Mouse (Mus musculus) C2C12 (cell line): ENCODE measurements at regions not wholly inside any gene's neighbourhood (a gene's known extent, or its start where the extent isn't known, plus 50 kb on each side); places are given as distances from the start of the nearest gene placed in this dataset.
A peak's percentile ranks its signal among the peaks of the same experiment; 100 is the strongest.

ENCODE experiments used
- H3K27me3 ChIP-seq: one replicate; pipeline ENCODE4 v1.6.1; 2011; ENCODE audit not compliant: control insufficient read depth, insufficient read depth, insufficient read length
- H3K36me3 ChIP-seq: one replicate; pipeline ENCODE4 v1.6.1; 2011; ENCODE audit not compliant: control insufficient read depth, insufficient read depth
- H3K4me3 ChIP-seq: one replicate; pipeline ENCODE4 v1.5.1; 2011; ENCODE audit warnings: mild to moderate bottlenecking, control low read depth; ENCODE audit not compliant: poor library complexity, insufficient read depth, severe bottlenecking
- H3K79me2 ChIP-seq: one replicate; pipeline ENCODE4 v1.6.1; 2011; ENCODE audit not compliant: control insufficient read depth, insufficient read depth
- H3K79me3 ChIP-seq: one replicate; pipeline ENCODE4 v1.6.1; 2011; ENCODE audit warnings: low read depth, control low read depth
- H3ac ChIP-seq: one replicate; pipeline ENCODE3; 2011; ENCODE audit warnings: low read depth; ENCODE audit not compliant: control insufficient read depth, insufficient read length
- CEBPB ChIP-seq: IDR thresholded peaks from one replicate; pipeline ENCODE4 v1.6.1; 2011; ENCODE audit warnings: low read depth, mild to moderate bottlenecking, control low read depth, moderate library complexity
- CTCF ChIP-seq: IDR thresholded peaks from one replicate; pipeline ENCODE4 v1.5.1; 2011; ENCODE audit not compliant: control insufficient read depth, insufficient read depth, insufficient read length
- FOSL1 ChIP-seq: IDR thresholded peaks from one replicate; pipeline ENCODE4 v1.8.0; 2011; ENCODE audit warnings: mild to moderate bottlenecking, low read length; ENCODE audit not compliant: poor library complexity, insufficient read depth, severe bottlenecking
- MAX ChIP-seq: IDR thresholded peaks from one replicate; pipeline ENCODE4 v1.6.1; 2011; ENCODE audit warnings: mild to moderate bottlenecking, control low read depth
- MYOD1 ChIP-seq: IDR thresholded peaks from one replicate; pipeline ENCODE4 v1.6.1; 2011; ENCODE audit warnings: low read depth; ENCODE audit not compliant: control insufficient read depth, insufficient read length
- MYOG ChIP-seq: IDR thresholded peaks from one replicate; pipeline ENCODE4 v1.6.1; 2011; ENCODE audit not compliant: control insufficient read depth, insufficient read length; ENCODE audit errors: extremely low read depth
- USF1 ChIP-seq: IDR thresholded peaks from one replicate; pipeline ENCODE4 v1.6.1; 2011; ENCODE audit warnings: low read depth, mild to moderate bottlenecking, control low read depth, moderate library complexity

DNA sequence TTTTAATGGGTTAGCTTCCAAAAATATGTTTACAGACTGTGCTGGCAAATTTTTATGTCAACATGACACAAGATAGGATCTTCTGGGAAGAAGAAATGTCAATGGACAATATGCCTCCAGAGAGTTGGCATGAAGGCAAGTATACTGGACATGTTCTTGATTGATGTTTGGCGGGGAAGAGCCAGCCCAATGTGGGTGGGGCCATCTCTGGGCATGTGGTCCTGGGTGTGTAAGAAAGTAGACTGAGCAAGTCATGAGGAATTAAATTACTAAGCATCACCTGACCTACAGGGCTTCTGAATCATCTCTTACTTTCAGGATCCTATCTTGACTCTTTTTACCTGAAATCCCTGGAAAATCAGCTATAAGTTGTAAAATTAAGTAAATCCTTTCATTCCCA is 525.0 kb upstream of the Grm7 start:
- Histone ChIP-seq H3K27me3 (no peaks in the 10 kb centered on the region), H3ac (no peak overlapping the region), H3K79me2 (no peaks in the 10 kb centered on the region), H3K36me3 (no peaks in the 10 kb centered on the region), H3K79me3 (no peaks in the 10 kb centered on the region), H3K4me3 (no peak overlapping the region)
- TF ChIP-seq MYOD1: no peak
- TF ChIP-seq MYOG: no peak
- TF ChIP-seq MAX: no peak
- TF ChIP-seq CTCF: no peak
- no peak for TF ChIP-seq FOSL1
- TF ChIP-seq CEBPB: no peak
- TF ChIP-seq USF1: no peak

DNA sequence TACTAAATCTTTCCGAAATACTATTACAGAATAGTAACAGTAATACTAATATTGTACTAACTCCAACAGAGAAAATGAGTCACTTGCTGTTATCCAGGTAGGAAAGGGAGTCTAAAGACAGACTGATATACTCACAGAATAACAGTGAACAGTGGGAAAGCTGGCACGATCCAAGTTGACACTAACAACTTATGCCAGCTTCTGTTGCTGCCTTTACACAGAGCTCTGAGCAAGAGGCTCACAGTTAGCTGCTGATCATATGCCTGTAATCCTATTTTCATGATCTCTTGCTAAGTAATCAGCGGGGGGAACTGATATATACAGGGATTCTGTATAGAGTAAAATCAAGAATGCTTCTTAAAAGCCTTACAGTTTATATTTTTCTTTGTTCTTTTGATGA is 513.1 kb upstream of the Grm7 start:
- Histone ChIP-seq H3K27me3 (no peaks in the 10 kb centered on the region), H3K79me2 (no peaks in the 10 kb centered on the region), H3K36me3 (no peaks in the 10 kb centered on the region), H3K4me3 (no peak overlapping the region), H3ac (no peak overlapping the region), H3K79me3 (no peaks in the 10 kb centered on the region)
- TF ChIP-seq CEBPB (no peak), MYOD1 (no peak), MYOG (no peak), CTCF (no peak), FOSL1 (no peak), MAX (no peak), USF1 (no peak)

DNA sequence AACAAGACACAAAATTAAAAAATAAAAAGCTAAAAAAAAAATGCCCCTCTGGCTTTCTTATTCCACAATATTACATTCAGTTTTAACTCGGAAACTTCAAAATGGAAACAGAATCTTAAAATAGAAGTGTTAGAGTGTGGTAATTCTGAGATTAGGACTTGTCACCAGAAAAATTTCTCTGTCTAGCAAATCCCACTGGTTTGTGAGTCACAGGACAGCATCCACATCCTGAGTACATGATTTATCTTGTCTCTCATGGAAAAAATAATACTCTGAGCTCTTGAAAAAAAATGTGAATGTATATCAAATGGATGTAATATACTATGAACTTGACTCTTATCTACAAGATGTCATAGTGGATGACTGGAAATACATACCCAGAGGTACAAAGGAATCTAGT is 511.8 kb upstream of the Grm7 start:
- Histone ChIP-seq H3K79me3 (no peaks in the 10 kb centered on the region), H3K4me3 (no peak overlapping the region), H3K79me2 (no peaks in the 10 kb centered on the region), H3K27me3 (no peaks in the 10 kb centered on the region), H3ac (no peak overlapping the region), H3K36me3 (no peaks in the 10 kb centered on the region)
- TF ChIP-seq CEBPB (no peak), FOSL1 (no peak), MAX (no peak), MYOG (no peak), MYOD1 (no peak)

DNA sequence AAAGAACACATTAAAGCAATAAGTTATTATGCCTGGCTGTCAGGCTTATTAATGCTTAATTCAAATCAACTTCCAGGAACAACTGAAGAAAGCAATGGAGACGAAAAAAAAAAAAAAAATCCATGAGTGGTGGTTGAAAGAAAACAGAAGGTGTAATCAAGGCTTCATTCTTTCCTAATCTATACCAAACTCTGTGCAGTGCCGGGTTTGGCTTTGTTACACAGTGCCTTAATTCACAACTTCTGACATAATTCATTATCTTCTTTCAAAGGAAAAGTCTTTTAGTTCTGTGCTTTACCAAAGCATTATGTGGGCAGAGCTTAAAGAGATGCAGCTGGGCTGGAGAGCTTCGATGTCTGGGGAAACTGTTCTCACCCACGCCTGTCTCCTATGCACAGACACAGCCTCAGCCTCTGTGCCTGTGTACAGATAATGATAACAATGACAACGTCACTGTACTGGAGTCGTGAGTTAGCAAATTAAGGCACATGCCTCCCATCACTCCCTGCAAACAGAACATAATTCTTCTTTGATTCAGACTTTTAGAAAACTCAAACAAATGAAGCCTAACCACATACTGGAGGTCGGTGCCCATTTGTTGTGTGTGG is 508.2 kb upstream of the Grm7 start:
- H3ac ChIP-seq: no peak overlapping the region
- H3K4me3 ChIP-seq: no peak overlapping the region
- TF ChIP-seq FOSL1 (no peak), CEBPB (no peak), MYOD1 (no peak), MYOG (no peak)
- H3K79me2 ChIP-seq: no peaks in the 10 kb centered on the region
- no peaks in the 10 kb centered on the region for H3K27me3 ChIP-seq
- H3K36me3 ChIP-seq: no peaks in the 10 kb centered on the region
- no peaks in the 10 kb centered on the region for H3K79me3 ChIP-seq

DNA sequence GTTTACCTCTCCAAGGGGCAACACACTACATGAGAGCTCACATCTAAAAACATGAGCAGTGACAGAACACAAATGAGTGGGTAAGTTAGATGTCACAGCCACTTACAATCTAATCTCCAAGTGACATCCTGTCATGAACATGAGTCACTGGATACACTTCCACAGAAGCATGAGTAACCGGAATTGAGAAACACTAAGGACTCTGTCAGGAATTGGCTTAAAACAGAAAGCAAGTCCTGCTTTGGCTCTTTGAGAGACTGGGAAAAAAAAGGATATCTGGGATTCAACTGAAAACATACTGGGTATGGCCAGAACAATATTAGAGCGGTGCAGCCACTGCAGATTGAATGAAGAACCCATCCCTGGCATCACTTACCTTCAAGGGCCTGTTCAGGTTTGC is 506.0 kb upstream of the Grm7 start:
- Histone ChIP-seq H3K27me3 (no peaks in the 10 kb centered on the region), H3K4me3 (no peak overlapping the region), H3K79me3 (no peaks in the 10 kb centered on the region), H3ac (no peak overlapping the region), H3K36me3 (no peaks in the 10 kb centered on the region), H3K79me2 (no peaks in the 10 kb centered on the region)
- TF ChIP-seq CTCF (no peak), CEBPB (peak; percentile 51)

DNA sequence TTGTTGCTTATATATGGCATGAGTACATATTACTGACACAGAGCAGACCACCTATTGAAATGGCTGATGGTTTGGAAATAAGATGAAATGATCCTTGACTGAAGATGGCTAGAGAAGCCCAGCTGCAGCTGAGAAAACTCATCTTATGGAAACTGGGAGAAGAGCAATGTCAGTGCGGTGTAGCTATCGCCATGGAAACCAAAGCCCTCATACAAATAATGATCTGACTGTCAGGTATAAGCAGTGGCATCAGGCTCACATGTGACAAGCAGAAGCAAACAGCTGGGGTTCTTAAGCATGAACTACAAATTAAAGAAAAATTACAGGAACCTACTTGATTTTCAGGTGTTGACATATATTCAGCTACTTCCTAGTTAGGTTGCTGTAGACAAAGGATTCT is 476.8 kb upstream of the Grm7 start:
- Histone ChIP-seq H3K79me2 (no peaks in the 10 kb centered on the region), H3ac (no peak overlapping the region), H3K4me3 (no peak overlapping the region), H3K36me3 (no peaks in the 10 kb centered on the region), H3K79me3 (no peaks in the 10 kb centered on the region), H3K27me3 (no peaks in the 10 kb centered on the region)
- TF ChIP-seq FOSL1: no peak
- TF ChIP-seq MYOG: no peak
- TF ChIP-seq MAX: no peak
- no peak for TF ChIP-seq CTCF
- no peak for TF ChIP-seq CEBPB
- no peak for TF ChIP-seq MYOD1
- TF ChIP-seq USF1: no peak
